Mouse (Mus musculus): Measurements from ENCODE around the gene Wdr19.

GRCm38 (mm10) chr5:65242740-65243139, 43.2 kb downstream of the Wdr19 start:
- peak; percentile 71 for TF ChIP-seq CTCF (IDR thresholded peaks at IDR 0.05; ENCODE audit: low read depth)
- no peak for TF ChIP-seq EP300 (optimal IDR thresholded peaks at IDR 0.05)
